Mouse (Mus musculus): ENCODE measurements around the gene Dpysl4. TPM values are rescaled to one million over a fixed set of nuclear protein-coding genes. Genes with fewer than 3 reads are reported as not detected.
A peak's percentile ranks its signal among the peaks of the same experiment; 100 is the strongest.

Dpysl4 gene
- polyA plus RNA-seq, 1 experiment from 2014 or later: 5.0 TPM

- Histone ChIP-seq H3K9me3 (ENCODE audit: control insufficient read depth, low read length) (no peaks in the 10 kb centered on the region), H3K4me3 (ENCODE audit: low read depth, low read length) (no peak overlapping the region), H3K4me1 (replicated peaks; ENCODE audit: control insufficient read depth, insufficient read depth, low read length) (no peaks in the 10 kb centered on the region), H3K4me2 (no peak overlapping the region), H3K27me3 (replicated peaks; ENCODE audit: control insufficient read depth, insufficient read depth, low read length) (no peaks in the 10 kb centered on the region), H3K9ac (ENCODE audit: low read depth, low read length) (no peak overlapping the region), H3K36me3 (ENCODE audit: control insufficient read depth, insufficient read depth, low read length) (no peaks in the 10 kb centered on the region), H3K27ac (ENCODE audit: low read depth, low read length) (no peak overlapping the region)
- no peak for ATAC-seq (replicated peaks; ENCODE audit: low FRiP score)
- WGBS: 74% methylated on average over 5 of the region's 5 CpGs
- DNase-seq (ENCODE audit: low spot score): no peak
Observed at GRCm38 (mm10) chr7:139105076-139105475, 19.3 kb downstream of the Dpysl4 start.

GRCm38 (mm10) chr7:139105705-139106104 lies 19.9 kb downstream of the Dpysl4 start:
- no peak for DNase-seq (ENCODE audit: low spot score)

GRCm38 (mm10) chr7:139107908-139108650 lies 22.3 kb downstream of the Dpysl4 start:
- Histone ChIP-seq H3K27me3 (replicated peaks; ENCODE audit: control insufficient read depth, insufficient read depth, low read length) (no peaks in the 10 kb centered on the region), H3K4me2 (no peak overlapping the region), H3K4me3 (ENCODE audit: low read depth, low read length) (no peak overlapping the region), H3K9ac (ENCODE audit: low read depth, low read length) (no peak overlapping the region), H3K27ac (ENCODE audit: low read depth, low read length) (no peak overlapping the region), H3K9me3 (ENCODE audit: control insufficient read depth, low read length) (no peaks in the 10 kb centered on the region), H3K36me3 (ENCODE audit: control insufficient read depth, insufficient read depth, low read length) (no peaks in the 10 kb centered on the region), H3K4me1 (replicated peaks; ENCODE audit: control insufficient read depth, insufficient read depth, low read length) (no peaks in the 10 kb centered on the region)
- DNase-seq (ENCODE audit: low spot score): no peak
- WGBS: 79% methylated on average over 9 of the region's 9 CpGs
- no peak for ATAC-seq (replicated peaks; ENCODE audit: low FRiP score)

More at GRCm38 (mm10) chr7:139105705-139106104, 19.9 kb downstream of the Dpysl4 start:
- no peaks in the 10 kb centered on the region for H3K27me3 ChIP-seq (replicated peaks; ENCODE audit: control insufficient read depth, insufficient read depth, low read length)
- no peaks in the 10 kb centered on the region for H3K9me3 ChIP-seq (ENCODE audit: control insufficient read depth, low read length)
- no peak overlapping the region for H3K27ac ChIP-seq (ENCODE audit: low read depth, low read length)
- H3K9ac ChIP-seq (ENCODE audit: low read depth, low read length): no peak overlapping the region
- H3K4me1 ChIP-seq (replicated peaks; ENCODE audit: control insufficient read depth, insufficient read depth, low read length): no peaks in the 10 kb centered on the region
- no peak overlapping the region for H3K4me3 ChIP-seq (ENCODE audit: low read depth, low read length)
- WGBS: 82% methylated on average over 7 of the region's 7 CpGs
- ATAC-seq (replicated peaks; ENCODE audit: low FRiP score): no peak
- no peak overlapping the region for H3K4me2 ChIP-seq
- H3K36me3 ChIP-seq (ENCODE audit: control insufficient read depth, insufficient read depth, low read length): no peaks in the 10 kb centered on the region

DNA sequence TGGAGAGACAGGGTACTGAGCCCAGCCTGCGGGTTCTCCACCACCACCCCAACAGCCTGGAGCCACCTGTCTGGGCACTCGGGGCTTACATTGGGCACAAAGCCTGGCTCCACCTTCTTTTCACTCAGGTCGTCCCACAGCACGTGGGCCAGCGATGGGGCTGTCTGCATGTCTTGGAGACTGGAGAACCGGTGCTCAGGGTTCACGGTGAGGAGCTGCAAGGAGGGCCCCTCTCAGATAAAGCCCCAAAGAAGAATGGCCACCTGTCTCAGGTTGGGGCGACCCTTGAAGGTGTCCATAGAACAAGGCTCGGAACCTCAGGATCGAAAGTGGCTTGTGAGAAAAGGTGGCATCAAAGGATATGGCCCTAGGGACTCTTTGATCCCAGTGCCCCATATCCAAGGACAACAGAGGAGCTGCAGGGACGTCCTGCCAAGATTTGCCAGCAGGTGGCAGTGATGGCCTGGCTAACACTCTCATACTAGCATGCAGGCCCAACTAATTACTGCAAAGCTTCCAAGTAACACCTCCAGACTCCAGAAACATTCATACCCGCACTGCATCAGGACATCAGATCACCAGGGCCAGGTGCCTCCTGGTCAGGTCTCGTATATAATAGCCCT lies 33.5 kb downstream of the Dpysl4 start:
- H3K27ac ChIP-seq (ENCODE audit: low read depth, low read length): no peak overlapping the region
- H3K4me3 ChIP-seq (ENCODE audit: low read depth, low read length): no peak overlapping the region
- peaks cover 3% of the 10 kb centered on the region; the same call in 1 of the 2 replicates for H3K27me3 ChIP-seq (replicated peaks; ENCODE audit: control insufficient read depth, insufficient read depth, low read length)
- no peaks in the 10 kb centered on the region for H3K9me3 ChIP-seq (ENCODE audit: control insufficient read depth, low read length)
- 0 out of 2 replicates have a peak, but pooled peaks have one; percentile 34 for ATAC-seq (replicated peaks; ENCODE audit: low FRiP score)
- no peaks in the 10 kb centered on the region for H3K36me3 ChIP-seq (ENCODE audit: control insufficient read depth, insufficient read depth, low read length)
- H3K4me1 ChIP-seq (replicated peaks; ENCODE audit: control insufficient read depth, insufficient read depth, low read length): no peaks in the 10 kb centered on the region
- no peak overlapping the region for H3K4me2 ChIP-seq
- 42% methylated on average over 13 of the region's 13 CpGs for WGBS
- peak; percentile 52 for DNase-seq (ENCODE audit: low spot score)
- H3K9ac ChIP-seq (ENCODE audit: low read depth, low read length): no peak overlapping the region

DNA sequence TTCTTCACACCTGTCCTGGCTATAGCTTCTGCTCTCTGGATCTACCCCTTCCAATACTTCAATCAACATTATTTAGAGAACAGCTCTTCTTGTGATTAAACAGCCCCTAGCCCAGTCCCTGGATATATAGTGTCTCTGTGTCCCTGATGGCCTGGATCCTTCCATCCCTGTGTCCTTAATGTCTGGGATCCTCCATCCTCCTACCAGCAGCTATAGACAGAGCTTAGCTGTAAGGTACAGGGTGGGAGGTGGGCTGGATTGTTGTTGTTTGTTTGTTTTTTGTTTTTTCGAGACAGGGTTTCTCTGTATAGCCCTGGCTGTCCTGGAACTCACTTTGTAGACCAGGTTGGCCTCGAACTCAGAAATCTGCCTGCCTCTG lies 34.0 kb downstream of the Dpysl4 start:
- WGBS: 39% methylated on average over 2 of the region's 2 CpGs
- Histone ChIP-seq H3K4me1 (replicated peaks; ENCODE audit: control insufficient read depth, insufficient read depth, low read length) (no peaks in the 10 kb centered on the region), H3K4me3 (ENCODE audit: low read depth, low read length) (no peak overlapping the region), H3K9ac (ENCODE audit: low read depth, low read length) (no peak overlapping the region), H3K36me3 (ENCODE audit: control insufficient read depth, insufficient read depth, low read length) (no peaks in the 10 kb centered on the region), H3K9me3 (ENCODE audit: control insufficient read depth, low read length) (no peaks in the 10 kb centered on the region), H3K27me3 (replicated peaks; ENCODE audit: control insufficient read depth, insufficient read depth, low read length) (peaks cover 3% of the 10 kb centered on the region; the same call in 1 of the 2 replicates), H3K27ac (ENCODE audit: low read depth, low read length) (no peak overlapping the region), H3K4me2 (no peak overlapping the region)
- ATAC-seq (replicated peaks; ENCODE audit: low FRiP score) (no peak), DNase-seq (ENCODE audit: low spot score) (no peak)

- Histone ChIP-seq H3K27me3 (replicated peaks; ENCODE audit: control insufficient read depth, insufficient read depth, low read length) (peaks cover 3% of the 10 kb centered on the region; the same call in 1 of the 2 replicates), H3K27ac (ENCODE audit: low read depth, low read length) (no peak overlapping the region), H3K36me3 (ENCODE audit: control insufficient read depth, insufficient read depth, low read length) (no peaks in the 10 kb centered on the region), H3K4me3 (ENCODE audit: low read depth, low read length) (no peak overlapping the region), H3K9me3 (ENCODE audit: control insufficient read depth, low read length) (no peaks in the 10 kb centered on the region), H3K9ac (ENCODE audit: low read depth, low read length) (no peak overlapping the region), H3K4me1 (replicated peaks; ENCODE audit: control insufficient read depth, insufficient read depth, low read length) (no peaks in the 10 kb centered on the region), H3K4me2 (no peak overlapping the region)
- DNase-seq (ENCODE audit: low spot score) (no peak), ATAC-seq (replicated peaks; ENCODE audit: low FRiP score) (no peak)
- WGBS: 76% methylated on average over 4 of the region's 4 CpGs
Observed at GRCm38 (mm10) chr7:139125881-139126280, 40.1 kb downstream of the Dpysl4 start.

- H3K4me3 ChIP-seq (ENCODE audit: low read depth, low read length): no peak overlapping the region
- 0 out of 2 replicates have a peak, but pooled peaks cover 3% of the 10 kb centered on the region for H3K27me3 ChIP-seq (replicated peaks; ENCODE audit: control insufficient read depth, insufficient read depth, low read length)
- DNase-seq (ENCODE audit: low spot score) (no peak), ATAC-seq (replicated peaks; ENCODE audit: low FRiP score) (no peak)
- no peaks in the 10 kb centered on the region for H3K36me3 ChIP-seq (ENCODE audit: control insufficient read depth, insufficient read depth, low read length)
- no peak overlapping the region for H3K9ac ChIP-seq (ENCODE audit: low read depth, low read length)
- 81% methylated on average over 7 of the region's 7 CpGs for WGBS
- H3K4me2 ChIP-seq: no peak overlapping the region
- H3K9me3 ChIP-seq (ENCODE audit: control insufficient read depth, low read length): no peaks in the 10 kb centered on the region
- H3K4me1 ChIP-seq (replicated peaks; ENCODE audit: control insufficient read depth, insufficient read depth, low read length): no peaks in the 10 kb centered on the region
- no peak overlapping the region for H3K27ac ChIP-seq (ENCODE audit: low read depth, low read length)
Observed at GRCm38 (mm10) chr7:139126549-139126948, 40.7 kb downstream of the Dpysl4 start.

DNA sequence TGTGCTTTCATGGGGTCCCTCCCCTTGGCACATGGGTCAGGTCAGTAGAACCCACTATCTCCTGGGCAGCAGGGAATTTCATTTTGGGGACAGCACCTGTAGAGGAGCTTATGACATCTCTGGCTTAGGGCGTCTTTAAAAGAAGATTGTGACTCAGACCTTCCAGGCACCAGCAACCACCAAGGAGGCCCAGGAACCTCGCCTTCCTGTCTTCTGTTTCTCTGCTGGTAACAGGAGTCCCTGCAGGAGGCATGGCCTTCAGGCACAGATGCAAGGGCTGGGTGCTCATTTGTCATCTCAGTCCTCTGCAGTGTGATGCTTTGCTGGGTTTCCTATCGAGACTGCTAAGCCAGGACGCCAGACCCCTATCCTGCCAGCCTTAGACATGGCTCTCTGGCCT lies 43.2 kb downstream of the Dpysl4 start:
- no peaks in the 10 kb centered on the region for H3K27me3 ChIP-seq (replicated peaks; ENCODE audit: control insufficient read depth, insufficient read depth, low read length)
- no peak overlapping the region for H3K9ac ChIP-seq (ENCODE audit: low read depth, low read length)
- no peaks in the 10 kb centered on the region for H3K9me3 ChIP-seq (ENCODE audit: control insufficient read depth, low read length)
- no peaks in the 10 kb centered on the region for H3K36me3 ChIP-seq (ENCODE audit: control insufficient read depth, insufficient read depth, low read length)
- H3K27ac ChIP-seq (ENCODE audit: low read depth, low read length): no peak overlapping the region
- H3K4me1 ChIP-seq (replicated peaks; ENCODE audit: control insufficient read depth, insufficient read depth, low read length): no peaks in the 10 kb centered on the region
- H3K4me2 ChIP-seq: no peak overlapping the region
- DNase-seq (ENCODE audit: low spot score) (no peak), ATAC-seq (replicated peaks; ENCODE audit: low FRiP score) (no peak)
- no peak overlapping the region for H3K4me3 ChIP-seq (ENCODE audit: low read depth, low read length)
- WGBS: 60% methylated on average over 4 of the region's 4 CpGs

DNA sequence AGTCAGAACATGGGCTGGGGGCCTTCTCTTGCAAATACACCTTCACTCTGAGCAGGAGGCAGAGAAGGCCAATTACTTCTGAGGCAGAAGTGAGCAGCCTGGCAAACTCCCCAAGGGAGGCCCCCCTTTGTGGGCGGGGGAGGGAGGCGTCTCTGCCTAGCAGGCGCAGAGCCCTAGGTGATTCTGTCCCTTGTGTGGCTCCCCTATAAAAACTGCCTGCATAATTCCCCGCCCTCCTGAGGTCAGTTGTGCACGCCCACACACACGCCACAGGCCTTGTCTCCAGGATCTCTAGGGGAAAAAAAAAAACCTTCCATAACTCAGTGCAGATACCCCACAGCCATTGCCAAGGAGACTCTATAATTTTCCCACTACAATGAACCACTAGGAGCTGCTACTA lies 44.6 kb downstream of the Dpysl4 start:
- Histone ChIP-seq H3K4me3 (ENCODE audit: low read depth, low read length) (no peak overlapping the region), H3K36me3 (ENCODE audit: control insufficient read depth, insufficient read depth, low read length) (no peaks in the 10 kb centered on the region), H3K9me3 (ENCODE audit: control insufficient read depth, low read length) (no peaks in the 10 kb centered on the region), H3K27me3 (replicated peaks; ENCODE audit: control insufficient read depth, insufficient read depth, low read length) (no peaks in the 10 kb centered on the region), H3K4me1 (replicated peaks; ENCODE audit: control insufficient read depth, insufficient read depth, low read length) (no peaks in the 10 kb centered on the region), H3K9ac (ENCODE audit: low read depth, low read length) (no peak overlapping the region), H3K4me2 (no peak overlapping the region), H3K27ac (ENCODE audit: low read depth, low read length) (no peak overlapping the region)
- ATAC-seq (replicated peaks; ENCODE audit: low FRiP score) (no peak), DNase-seq (ENCODE audit: low spot score) (no peak)
- WGBS: 52% methylated on average over 6 of the region's 6 CpGs

Measured in liver, embryonic 11.5 days (tissue).